Mouse (Mus musculus) liver, adult 2 months (tissue): ENCODE results near the gene Meis2.

Source experiments
- CTCF ChIP-seq: fragments of 200-500 bp; IDR thresholded peaks from 2 replicates; pipeline ENCODE4 v1.5.1; 2011; ENCODE audit warnings: low read depth, low read length, control low read depth
- POLR2A ChIP-seq: fragments of 200-500 bp; IDR thresholded peaks from 2 replicates; pipeline ENCODE4 v1.6.1; 2011; ENCODE audit warnings: low read length, control low read depth; ENCODE audit not compliant: insufficient read depth; ENCODE audit errors: extremely low read depth

- TF ChIP-seq CTCF, result no peak
- TF ChIP-seq POLR2A, result no peak
These were observed 13.2 kb upstream of the Meis2 start for GRCm38 (mm10) chr2:116078841-116079240.
